Comparison of ENCODE assay signal across 8 mouse cellular contexts in the genomic region with DNA sequence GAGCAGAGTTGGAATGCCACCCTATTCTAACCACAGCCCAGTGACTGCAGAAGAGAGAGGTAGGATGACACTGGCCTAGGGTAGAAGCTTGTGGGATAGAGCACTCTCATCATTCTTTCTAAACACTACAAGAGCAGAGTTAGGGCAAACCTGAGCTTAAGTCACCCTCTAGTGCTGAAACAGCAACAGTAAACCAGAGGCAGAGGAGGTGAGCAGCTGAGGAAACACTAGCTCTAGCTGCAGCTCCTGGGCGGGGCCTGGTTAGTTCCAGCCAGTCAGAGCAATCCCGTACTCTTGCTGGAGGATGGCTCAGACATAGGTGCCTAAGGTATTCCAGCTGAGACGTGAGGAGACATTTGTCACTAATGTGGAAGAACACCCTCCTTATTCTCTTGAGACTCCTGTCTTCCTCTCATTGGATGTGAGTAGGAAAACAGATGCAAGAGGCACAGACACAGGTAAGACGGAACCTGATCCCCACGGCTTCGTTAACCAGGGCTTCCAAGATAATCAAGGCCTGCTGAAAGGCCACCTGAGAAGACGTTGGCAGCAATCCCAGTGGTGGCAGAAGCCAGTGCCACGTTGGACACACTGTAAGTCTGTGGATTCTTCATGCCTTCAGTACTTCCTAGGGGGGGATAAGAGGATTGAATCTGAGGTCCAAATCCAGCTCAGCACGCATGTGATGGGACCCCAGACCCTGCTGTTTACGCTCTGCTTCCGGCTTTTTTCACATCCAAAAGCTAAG.
A peak's percentile ranks its signal among the peaks of the same experiment; 100 is the strongest.
DNase-seq lines count a peak whose midpoint lies in the region; ATAC-seq and TF ChIP-seq lines count a peak whose summit lies in the region.
"Had no signal": no experiment of that assay in that cellular context is flagged by ENCODE, and none has a peak within 500 bp of the region (broad histone marks: within the 10 kb centered on the region; RNA-seq: fewer than 3 reads in every experiment).

No protein-coding gene starts in this region.

- no peak overlapping the region for H3K27ac ChIP-seq in heart, embryonic 15.5 days
- H3K27ac ChIP-seq: limb, embryonic 12.5 days had no signal

- peak; percentile 28 for DNase-seq in layer of hippocampus, adult 9-11 months
- DNase-seq in layer of hippocampus, adult 9-10 months (ENCODE audit: low spot score): no peak
- DNase-seq in G1E (ENCODE audit: low spot score): peak; percentile 18
- peak; percentile 17 for DNase-seq in right cerebral cortex, postnatal 25 days
- no peak for DNase-seq in spleen, postnatal 10 days (ENCODE audit: low spot score in 2 of 2)

- H3K4me3 ChIP-seq in E14TG2a.4 (replicated peaks; ENCODE audit: low read length) (no peak overlapping the region), G1E (ENCODE audit: low read depth, low read length) (no peak overlapping the region)
- no peak overlapping the region for H3K4me3 ChIP-seq in heart, embryonic 15.5 days
- H3K4me3 ChIP-seq: limb, embryonic 12.5 days had no signal

- H3K4me1 ChIP-seq in E14TG2a.4 (replicated peaks; ENCODE audit: low read depth, low read length): no peaks in the 10 kb centered on the region
- H3K4me1 ChIP-seq in G1E (ENCODE audit: insufficient read depth, low read depth, low read length): peaks cover 18% of the 10 kb centered on the region
- no peaks in the 10 kb centered on the region for H3K4me1 ChIP-seq in heart, embryonic 15.5 days (replicated peaks)
- H3K4me1 ChIP-seq: limb, embryonic 12.5 days had no signal

- TF ChIP-seq CTCF in E14TG2a.4 (conservative IDR thresholded peaks at IDR 0.05; ENCODE audit: low read length) (0 out of 2 replicates have a peak, but pooled peaks have one; percentile 10), G1E (IDR thresholded peaks at IDR 0.05; ENCODE audit: low read depth, low read length) (no peak)

- 68% methylated on average over 11 of the region's 11 CpGs for WGBS in heart, embryonic 15.5 days

- no peak overlapping the region for H3K4me2 ChIP-seq in heart, embryonic 15.5 days
- H3K4me2 ChIP-seq: limb, embryonic 12.5 days had no signal

- H3K9me3 ChIP-seq in E14TG2a.4 (ENCODE audit: low read length): no peaks in the 10 kb centered on the region
- no peaks in the 10 kb centered on the region for H3K9me3 ChIP-seq in G1E (replicated peaks)
- H3K9me3 ChIP-seq in heart, embryonic 15.5 days (replicated peaks): no peaks in the 10 kb centered on the region
- H3K9me3 ChIP-seq: limb, embryonic 12.5 days had no signal

- no peaks in the 10 kb centered on the region for H3K27me3 ChIP-seq in E14TG2a.4 (ENCODE audit: insufficient read depth, low read length)
- no peaks in the 10 kb centered on the region for H3K27me3 ChIP-seq in G1E (ENCODE audit: insufficient read depth, low read length)
- no peaks in the 10 kb centered on the region for H3K27me3 ChIP-seq in heart, embryonic 15.5 days
- H3K27me3 ChIP-seq: limb, embryonic 12.5 days had no signal

- peak; percentile 55 for ATAC-seq in G1E (ENCODE audit: extremely low read depth, insufficient number of reproducible peaks, low FRiP score, poor library complexity, severe bottlenecking)
- peak; percentile 35; the same call in 1 of the 2 replicates for ATAC-seq in heart, embryonic 15.5 days (replicated peaks; ENCODE audit: insufficient number of reproducible peaks, insufficient read depth, low FRiP score, low read depth)

- H3K36me3 ChIP-seq in E14TG2a.4 (ENCODE audit: insufficient read depth, low read length) (no peaks in the 10 kb centered on the region), G1E (replicated peaks) (no peaks in the 10 kb centered on the region)
- H3K36me3 ChIP-seq in heart, embryonic 15.5 days: no peaks in the 10 kb centered on the region
- H3K36me3 ChIP-seq: limb, embryonic 12.5 days had no signal

- no peak overlapping the region for H3K9ac ChIP-seq in heart, embryonic 15.5 days
- H3K9ac ChIP-seq: limb, embryonic 12.5 days had no signal

Comparison
In these comparisons a context has a peak if more than half of its experiments do, and no peak if none do; other contexts are left out.
1. DNase-seq: peak in layer of hippocampus, adult 9-11 months (single experiment), G1E (single experiment) and right cerebral cortex, postnatal 25 days (single experiment); none in layer of hippocampus, adult 9-10 months (single experiment) and spleen, postnatal 10 days (0 of 2).